Mouse (Mus musculus) olfactory bulb, adult 2 months (tissue): ENCODE measurements around the gene Cstf3.

Source experiments
- CTCF ChIP-seq: fragments of 200-500 bp; IDR thresholded peaks from 2 replicates; pipeline ENCODE4 v1.5.1; 2012; ENCODE audit warnings: low read depth, mild to moderate bottlenecking, low read length, moderate library complexity; ENCODE audit not compliant: insufficient read depth
- POLR2A ChIP-seq: fragments of 200-500 bp; IDR thresholded peaks from 2 replicates; pipeline ENCODE4 v1.6.1; 2012; ENCODE audit warnings: mild to moderate bottlenecking, low read depth, low read length, moderate library complexity; ENCODE audit not compliant: insufficient read depth

DNA sequence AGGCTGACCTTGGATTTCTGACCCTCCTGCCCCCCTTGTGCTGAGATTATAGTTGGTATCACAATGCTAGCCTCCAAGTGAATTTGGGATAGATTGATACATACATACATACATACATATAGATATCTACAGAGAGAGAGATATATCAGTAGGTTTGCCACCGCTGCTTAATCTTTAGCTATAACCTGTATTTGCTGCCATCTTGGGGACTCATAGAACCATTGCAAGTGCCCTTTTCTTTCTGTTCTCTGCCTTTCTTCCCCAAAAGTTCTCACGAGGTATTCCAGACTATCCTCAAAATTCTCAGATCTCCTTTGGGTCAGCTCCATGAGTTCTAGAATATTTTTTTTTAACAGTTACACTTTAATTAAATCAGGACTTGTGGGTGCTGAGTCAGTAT, 4.7 kb upstream of the Cstf3 start:
- no peak for TF ChIP-seq CTCF
- TF ChIP-seq POLR2A = no peak
